Mouse (Mus musculus) stomach, embryonic 14.5 days (tissue): ENCODE results near the gene Olfr1387. TPM values are rescaled to one million over a fixed set of nuclear protein-coding genes. Genes with fewer than 3 reads are reported as not detected.
"Not testable (repeated sequence)": the region's sequence is repeated elsewhere in the genome, so short reads cannot be mapped to it uniquely, and the experiment has no call there.

ENCODE experiments used
- ATAC-seq: fragments of 200-750 bp; cut with Nextera tagmentation; 2 replicates; pipeline ENCODE4 v1.8.0; 2017; ENCODE audit warnings: low read depth, moderate TSS enrichment; ENCODE audit not compliant: insufficient number of reproducible peaks, insufficient read depth, low FRiP score
- H3K27ac ChIP-seq: fragments of 300-500 bp; sonication (generic); 2 replicates; pipeline ENCODE4 v1.5.1; 2014; ENCODE audit warnings: mild to moderate bottlenecking, low read length, moderate library complexity, mixed read lengths
- H3K27me3 ChIP-seq: fragments of 300-500 bp; sonication (generic); 2 replicates; pipeline ENCODE4 v1.6.1; 2014; ENCODE audit warnings: low read length, control low read depth, mixed read lengths; ENCODE audit not compliant: control insufficient read depth, insufficient read depth
- H3K36me3 ChIP-seq: fragments of 300-500 bp; sonication (generic); 2 replicates; pipeline ENCODE4 v1.6.1; 2014; ENCODE audit warnings: mild to moderate bottlenecking, control low read depth, low read length, moderate library complexity, mixed read lengths; ENCODE audit not compliant: control insufficient read depth, insufficient read depth
- H3K4me1 ChIP-seq: fragments of 300-500 bp; sonication (generic); 2 replicates; pipeline ENCODE4 v1.6.1; 2014; ENCODE audit warnings: low read length, control low read depth, mixed read lengths; ENCODE audit not compliant: control insufficient read depth, insufficient read depth
- H3K4me2 ChIP-seq: fragments of 300-500 bp; sonication (generic); replicated peaks from 2 replicates; pipeline ENCODE4 v1.6.1; 2014; ENCODE audit warnings: low read depth, low read length, control low read depth
- H3K4me3 ChIP-seq: fragments of 300-500 bp; sonication (generic); 2 replicates; pipeline ENCODE4 v1.5.1; 2014; ENCODE audit warnings: low read depth, low read length, control low read depth
- H3K9ac ChIP-seq: fragments of 300-500 bp; sonication (generic); replicated peaks from 2 replicates; pipeline ENCODE4 v1.6.1; 2014; ENCODE audit warnings: low read depth, mild to moderate bottlenecking, control low read depth, low read length, moderate library complexity, mixed read lengths
- H3K9me3 ChIP-seq: fragments of 300-500 bp; sonication (generic); 2 replicates; pipeline ENCODE4 v1.6.1; 2016; ENCODE audit warnings: low read depth, low read length, control low read depth; ENCODE audit not compliant: control insufficient read depth
- WGBS: fragments of 180-500 bp; shearing (Covaris S2); extraction: QIAGEN DNeasy Blood & Tissue Kit; methylation state at CpG from one replicate; pipeline ENCODE4 v1.1.7; 2014; 5-methylcytosine and 5-hydroxymethylcytosine counted together
- polyA plus RNA-seq: library from polyadenylated mRNA; unstranded; fragments of >200 nt; fragmentation: Nextera tagmentation; extraction: Ambion mirVana; gene quantifications from 2 replicates; pipeline ENCODE4 v1.2.1, GENCODE M21; 2014

Olfr1387 gene
- polyA plus RNA-seq, 1 experiment from 2014 or later: not detected

DNA sequence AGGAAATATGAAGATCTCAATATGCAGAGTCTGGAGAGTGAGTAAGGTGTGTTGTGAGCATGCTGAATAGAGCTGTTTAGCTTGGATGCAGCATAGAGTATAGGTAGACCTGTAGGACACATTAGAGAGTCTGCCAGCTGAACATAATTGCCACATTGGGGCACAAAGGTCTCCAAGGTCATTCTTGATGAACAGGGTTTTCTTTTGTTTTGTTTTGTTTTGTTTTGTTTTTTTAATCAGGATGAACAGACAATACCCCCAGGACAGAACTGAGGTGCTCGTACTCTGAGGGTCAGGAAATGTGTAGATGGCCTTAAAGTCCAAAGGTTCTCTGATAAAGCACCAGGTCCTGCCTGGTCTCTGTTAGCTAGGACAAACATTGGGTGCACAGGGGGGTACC is 33.6 kb downstream of the Olfr1387 start, which contains the start of gene Olfr1385:
Gene Olfr1385 (plus strand): TSS at position 301 of the 400 bp plus-strand sequence.
- not testable (repeated sequence) for H3K36me3 ChIP-seq, H3K27ac ChIP-seq, ATAC-seq, H3K27me3 ChIP-seq, H3K4me3 ChIP-seq, H3K9me3 ChIP-seq, H3K9ac ChIP-seq, H3K4me2 ChIP-seq, H3K4me1 ChIP-seq
- WGBS: 78% methylated on average over 1 of the region's 1 CpGs

Other genes starting within 250 kb of the Olfr1387 start
- 55.0 and 62.5 TPM in 2 replicates for gene Mgat1, start 211.2 kb upstream of the Olfr1387 start, polyA plus RNA-seq
- gene Olfr1393, start 177.0 kb upstream of the Olfr1387 start, polyA plus RNA-seq: 0.28 TPM in 1 of 2 replicates, not detected in the other
- gene Olfr1392, start 170.1 kb upstream of the Olfr1387 start, polyA plus RNA-seq: 0.13 TPM in 1 of 2 replicates, not detected in the other
- not detected in 2 replicates for gene Olfr10, start 150.6 kb upstream of the Olfr1387 start, polyA plus RNA-seq
- gene Olfr1391, start 132.6 kb upstream of the Olfr1387 start, polyA plus RNA-seq: not detected in 2 replicates
- not detected in 2 replicates for gene Olfr1390, start 120.2 kb upstream of the Olfr1387 start, polyA plus RNA-seq
- gene Olfr1389, start 32.3 kb upstream of the Olfr1387 start, polyA plus RNA-seq: not detected in 2 replicates
- 0.20 and 0.29 TPM in 2 replicates for gene Olfr1388, start 18.7 kb upstream of the Olfr1387 start, polyA plus RNA-seq
- not detected in 2 replicates for gene Olfr1386, start 9.7 kb downstream of the Olfr1387 start, polyA plus RNA-seq
- not detected in 2 replicates for gene Olfr1385, start 33.7 kb downstream of the Olfr1387 start, polyA plus RNA-seq
- gene Olfr1384, start 51.4 kb downstream of the Olfr1387 start, polyA plus RNA-seq: not detected in 2 replicates
- not detected in 2 replicates for gene Olfr1383, start 64.3 kb downstream of the Olfr1387 start, polyA plus RNA-seq
- not detected in 2 replicates for gene Olfr1382, start 72.9 kb downstream of the Olfr1387 start, polyA plus RNA-seq
- not detected in 2 replicates for gene Olfr1381, start 88.1 kb downstream of the Olfr1387 start, polyA plus RNA-seq
- not detected in 2 replicates for gene Olfr1380, start 101.5 kb downstream of the Olfr1387 start, polyA plus RNA-seq
- gene Flt4, start 153.9 kb downstream of the Olfr1387 start, polyA plus RNA-seq: 7.4 and 8.6 TPM in 2 replicates
- gene Scgb3a1, start 208.3 kb downstream of the Olfr1387 start, polyA plus RNA-seq: not detected in 2 replicates